Mouse (Mus musculus): ENCODE results near the gene Tfeb.

DNA sequence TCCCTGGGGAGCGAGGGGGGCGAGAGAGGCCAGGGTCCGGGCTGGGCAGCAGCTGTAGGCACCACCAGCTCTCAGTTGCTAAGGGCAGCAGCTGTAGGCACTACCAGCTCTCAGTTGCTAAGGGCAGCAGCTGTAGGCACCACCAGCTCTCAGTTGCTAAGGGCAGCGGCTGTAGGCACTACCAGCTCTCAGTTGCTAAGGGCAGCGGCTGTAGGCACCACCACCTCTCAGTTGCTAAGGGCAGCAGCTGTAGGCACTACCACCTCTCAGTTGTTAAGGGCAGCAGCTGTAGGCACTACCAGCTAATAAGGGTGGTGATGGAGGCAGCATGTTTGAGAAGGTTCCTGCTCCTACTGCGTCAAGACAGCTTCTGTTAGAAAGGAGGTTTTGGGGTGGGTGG lies 52.2 kb downstream of the Tfeb start:
- TF ChIP-seq CTCF (IDR thresholded peaks at IDR 0.05; ENCODE audit: control insufficient read depth, insufficient read depth, insufficient read length): no peak
- no peak for TF ChIP-seq MAX (IDR thresholded peaks at IDR 0.05)
- TF ChIP-seq USF1 (IDR thresholded peaks at IDR 0.05; ENCODE audit: low read depth): no peak
- no peak for TF ChIP-seq MYOD1 (IDR thresholded peaks at IDR 0.05; ENCODE audit: control insufficient read depth, insufficient read length, low read depth)
- no peak for TF ChIP-seq MYOG (IDR thresholded peaks at IDR 0.05; ENCODE audit: control insufficient read depth, extremely low read depth, insufficient read length)
- TF ChIP-seq CEBPB (IDR thresholded peaks at IDR 0.05; ENCODE audit: low read depth): no peak
